In genomic region chr11:41057796-41058195, GRCm38 (mm10) we compare ENCODE assay signal across 30 mouse cellular contexts.
DNase-seq lines count a peak whose midpoint lies in the region; ATAC-seq lines count a peak whose summit lies in the region.
"Had no signal": no experiment of that assay in that cellular context is flagged by ENCODE, and none has a peak within 500 bp of the region (broad histone marks: within the 10 kb centered on the region; RNA-seq: fewer than 3 reads in every experiment).

No protein-coding gene starts in this region.

- no peaks in the 10 kb centered on the region for H3K36me3 ChIP-seq in embryonic facial prominence, embryonic 11.5 days (replicated peaks; ENCODE audit: control insufficient read depth, insufficient read depth, low read depth, low read length)
- H3K36me3 ChIP-seq in embryonic facial prominence, embryonic 10.5 days (replicated peaks): no peaks in the 10 kb centered on the region
- H3K36me3 ChIP-seq: embryonic facial prominence, embryonic 12.5 days; embryonic facial prominence, embryonic 15.5 days; forebrain, embryonic 12.5 days; forebrain, embryonic 15.5 days; G1E; heart, embryonic 12.5 days; heart, embryonic 15.5 days; hindbrain, embryonic 10.5 days; hindbrain, embryonic 13.5 days; intestine, embryonic 15.5 days had no signal

- H3K4me3 ChIP-seq in embryonic facial prominence, embryonic 11.5 days (ENCODE audit: low read depth, low read length): no peak overlapping the region
- no peak overlapping the region for H3K4me3 ChIP-seq in embryonic facial prominence, embryonic 10.5 days
- H3K4me3 ChIP-seq: embryonic facial prominence, embryonic 12.5 days; embryonic facial prominence, embryonic 15.5 days; forebrain, embryonic 12.5 days; forebrain, embryonic 15.5 days; heart, embryonic 12.5 days; heart, embryonic 15.5 days; hindbrain, embryonic 10.5 days; hindbrain, embryonic 13.5 days; intestine, embryonic 15.5 days had no signal

- H3K4me2 ChIP-seq in embryonic facial prominence, embryonic 11.5 days (ENCODE audit: low read depth, low read length): no peak overlapping the region
- H3K4me2 ChIP-seq: embryonic facial prominence, embryonic 12.5 days; embryonic facial prominence, embryonic 15.5 days; forebrain, embryonic 12.5 days; forebrain, embryonic 15.5 days; heart, embryonic 12.5 days; heart, embryonic 15.5 days; hindbrain, embryonic 13.5 days; intestine, embryonic 15.5 days had no signal

- WGBS in embryonic facial prominence, embryonic 11.5 days: 55% methylated on average over 3 of the region's 3 CpGs
- 62% methylated on average over 3 of the region's 3 CpGs for WGBS in embryonic facial prominence, embryonic 10.5 days

- H3K27me3 ChIP-seq in embryonic facial prominence, embryonic 11.5 days (ENCODE audit: control insufficient read depth, insufficient read depth, low read length): no peaks in the 10 kb centered on the region
- H3K27me3 ChIP-seq in embryonic facial prominence, embryonic 10.5 days (replicated peaks; ENCODE audit: low read depth, poor library complexity, severe bottlenecking): no peaks in the 10 kb centered on the region
- H3K27me3 ChIP-seq: CH12.LX; embryonic facial prominence, embryonic 12.5 days; embryonic facial prominence, embryonic 15.5 days; forebrain, embryonic 12.5 days; forebrain, embryonic 15.5 days; heart, embryonic 12.5 days; heart, embryonic 15.5 days; hindbrain, embryonic 13.5 days; intestine, embryonic 15.5 days had no signal

- H3K9me3 ChIP-seq in embryonic facial prominence, embryonic 11.5 days (replicated peaks; ENCODE audit: control insufficient read depth, low read length): no peaks in the 10 kb centered on the region
- no peaks in the 10 kb centered on the region for H3K9me3 ChIP-seq in embryonic facial prominence, embryonic 10.5 days
- H3K9me3 ChIP-seq: embryonic facial prominence, embryonic 12.5 days; embryonic facial prominence, embryonic 15.5 days; forebrain, embryonic 12.5 days; forebrain, embryonic 15.5 days; G1E; heart, embryonic 12.5 days; heart, embryonic 15.5 days; hindbrain, embryonic 10.5 days; hindbrain, embryonic 13.5 days; intestine, embryonic 15.5 days had no signal

- no peak overlapping the region for H3K9ac ChIP-seq in embryonic facial prominence, embryonic 11.5 days (replicated peaks; ENCODE audit: low read length)
- H3K9ac ChIP-seq: embryonic facial prominence, embryonic 12.5 days; embryonic facial prominence, embryonic 15.5 days; forebrain, embryonic 12.5 days; forebrain, embryonic 15.5 days; heart, embryonic 12.5 days; heart, embryonic 15.5 days; hindbrain, embryonic 13.5 days; intestine, embryonic 15.5 days had no signal

- no peak overlapping the region for H3K27ac ChIP-seq in embryonic facial prominence, embryonic 11.5 days (replicated peaks; ENCODE audit: low read depth, low read length)
- no peak overlapping the region for H3K27ac ChIP-seq in embryonic facial prominence, embryonic 10.5 days (replicated peaks)
- H3K27ac ChIP-seq: embryonic facial prominence, embryonic 12.5 days; embryonic facial prominence, embryonic 15.5 days; forebrain, embryonic 12.5 days; forebrain, embryonic 15.5 days; heart, embryonic 15.5 days; hindbrain, embryonic 10.5 days; hindbrain, embryonic 13.5 days; intestine, embryonic 15.5 days had no signal

- ATAC-seq in embryonic facial prominence, embryonic 11.5 days (replicated peaks; ENCODE audit: insufficient number of reproducible peaks, low FRiP score, low TSS enrichment, low read depth): no peak
- ATAC-seq: forebrain, embryonic 15.5 days; hindbrain, embryonic 16.5 days; intestine, embryonic 15.5 days had no signal

- peak; percentile 0 to 2 for DNase-seq in adrenal gland, postnatal 36 days
- no peak for DNase-seq in adrenal gland, postnatal 14 days
- DNase-seq in embryonic facial prominence, embryonic 11.5 days (ENCODE audit: low spot score): peak; percentile 45
- DNase-seq in embryonic facial prominence, embryonic 10.5 days (ENCODE audit: low spot score): no peak
- DNase-seq in Muller cell, postnatal 12 days (ENCODE audit: inconsistent ontology term): peak; percentile 59
- DNase-seq in liver: no peak
- DNase-seq in right cerebral cortex, postnatal 4 days: no peak
- DNase-seq: adrenal gland, postnatal 25 days; cerebellum, adult 11 months; cerebellum, adult 2 months; cerebellum, adult 9-11 months; cerebellum, postnatal 25 days; gastrocnemius, postnatal 25 days; heart, adult 18-20 months; heart, postnatal 10 days; heart, postnatal 36 days; kidney, adult 11 months; kidney, adult 8-10 months had no signal

- no peaks in the 10 kb centered on the region for H3K4me1 ChIP-seq in embryonic facial prominence, embryonic 11.5 days (ENCODE audit: control insufficient read depth, insufficient read depth, low read length)
- no peaks in the 10 kb centered on the region for H3K4me1 ChIP-seq in embryonic facial prominence, embryonic 10.5 days
- H3K4me1 ChIP-seq: embryonic facial prominence, embryonic 12.5 days; embryonic facial prominence, embryonic 15.5 days; forebrain, embryonic 12.5 days; forebrain, embryonic 15.5 days; heart, embryonic 12.5 days; heart, embryonic 15.5 days; hindbrain, embryonic 10.5 days; hindbrain, embryonic 13.5 days; intestine, embryonic 15.5 days had no signal

Comparison
In these comparisons a context has a peak if more than half of its experiments do, and no peak if none do; other contexts are left out.
1. DNase-seq: peak in adrenal gland, postnatal 36 days (2 of 2), embryonic facial prominence, embryonic 11.5 days (single experiment) and Muller cell, postnatal 12 days (single experiment); none in adrenal gland, postnatal 14 days (single experiment), embryonic facial prominence, embryonic 10.5 days (single experiment), liver (single experiment) and right cerebral cortex, postnatal 4 days (single experiment).